8 mouse cellular contexts compared by ENCODE assay signal in the genomic region with DNA sequence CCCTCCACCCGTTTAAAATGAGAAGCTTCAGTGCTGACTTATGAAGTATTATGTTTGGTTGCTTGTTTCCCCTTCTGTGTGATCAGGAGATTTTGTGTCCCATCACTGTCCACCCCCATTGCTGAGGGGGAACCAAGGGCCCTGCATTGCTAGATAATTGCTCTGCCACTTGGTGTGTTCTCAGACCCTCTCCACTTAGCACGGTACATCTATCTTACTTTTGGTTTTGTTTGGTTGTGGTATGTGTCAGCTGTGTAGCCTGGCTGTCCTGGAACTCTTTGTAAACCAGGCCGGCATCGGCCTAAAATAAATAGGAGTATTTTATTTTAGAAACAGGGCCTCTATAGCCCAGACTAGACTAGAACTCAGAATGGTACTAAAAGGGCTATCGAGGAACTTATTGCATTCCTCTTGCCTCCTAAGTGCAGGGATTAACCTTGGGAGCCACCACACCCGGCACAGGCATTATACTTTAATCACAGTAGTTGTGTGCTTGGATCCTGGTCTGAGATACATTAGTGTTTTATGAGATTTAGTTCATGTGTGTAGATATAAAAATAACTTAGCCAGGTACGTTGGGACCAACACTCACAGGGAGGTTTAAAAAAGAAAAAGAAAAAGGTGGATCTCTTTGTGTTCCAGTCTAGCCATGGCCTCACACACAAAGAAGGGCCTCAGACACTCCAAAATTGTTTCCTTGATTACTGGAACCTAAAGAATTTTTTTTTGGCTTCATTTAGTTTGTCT. TPM values are rescaled to one million over a fixed set of nuclear protein-coding genes. Genes with fewer than 3 reads are reported as not detected.
DNase-seq lines count a peak whose midpoint lies in the region; ATAC-seq and TF ChIP-seq lines count a peak whose summit lies in the region.

No protein-coding gene starts in this region.

- H3K4me2 ChIP-seq in lung, postnatal 0 days (replicated peaks; ENCODE audit: low read depth, low read length) = peak overlapping the region; percentile 67
- peak overlapping the region; percentile 76 for H3K4me2 ChIP-seq in embryonic facial prominence, embryonic 14.5 days (ENCODE audit: low read depth, low read length)

- H3K27me3 ChIP-seq in lung, postnatal 0 days (replicated peaks; ENCODE audit: insufficient read depth, low read length) = no peaks in the 10 kb centered on the region
- H3K27me3 ChIP-seq in embryonic facial prominence, embryonic 14.5 days (replicated peaks; ENCODE audit: control insufficient read depth, insufficient read depth, low read length) = no peaks in the 10 kb centered on the region
- H3K27me3 ChIP-seq in limb, embryonic 10.5 days (ENCODE audit: low read depth, poor library complexity, severe bottlenecking) = no peaks in the 10 kb centered on the region
- H3K27me3 ChIP-seq in small intestine, adult 2 months (ENCODE audit: control insufficient read depth, insufficient read depth, low read length) = no peaks in the 10 kb centered on the region

- 26% methylated on average over 7 of the region's 7 CpGs for WGBS in lung, postnatal 0 days
- 37% methylated on average over 7 of the region's 7 CpGs for WGBS in embryonic facial prominence, embryonic 14.5 days
- WGBS in limb, embryonic 10.5 days = 40% methylated on average over 7 of the region's 7 CpGs
- WGBS in small intestine, adult 2 months = 8% methylated on average over 7 of the region's 7 CpGs

- peak overlapping the region; percentile 91 for H3K9ac ChIP-seq in lung, postnatal 0 days (replicated peaks; ENCODE audit: low read depth)
- peak overlapping the region; percentile 96 for H3K9ac ChIP-seq in embryonic facial prominence, embryonic 14.5 days (ENCODE audit: low read depth, low read length)

- no peak for TF ChIP-seq POLR2A in small intestine, adult 2 months (IDR thresholded peaks at IDR 0.05; ENCODE audit: low read depth, low read length)

- no peak for ATAC-seq in lung, postnatal 0 days
- no peak for ATAC-seq in embryonic facial prominence, embryonic 14.5 days (ENCODE audit: low read depth)

- 0 out of 2 replicates have a peak overlapping the region, but pooled peaks have one; percentile 96 for H3K27ac ChIP-seq in lung, postnatal 0 days (ENCODE audit: low read length)
- 0 out of 2 replicates have a peak overlapping the region, but pooled peaks have one; percentile 13 for H3K27ac ChIP-seq in embryonic facial prominence, embryonic 14.5 days (replicated peaks; ENCODE audit: low read depth, low read length)
- H3K27ac ChIP-seq in limb, embryonic 10.5 days = peak overlapping the region; percentile 93
- peak overlapping the region; percentile 97 for H3K27ac ChIP-seq in small intestine, adult 2 months (ENCODE audit: insufficient read depth, low read depth, low read length)

- peak overlapping the region; percentile 90 for H3K4me3 ChIP-seq in lung, postnatal 0 days (ENCODE audit: low read depth, low read length)
- peak overlapping the region; percentile 95 for H3K4me3 ChIP-seq in embryonic facial prominence, embryonic 14.5 days (ENCODE audit: low read depth, low read length)
- peak overlapping the region; percentile 72 for H3K4me3 ChIP-seq in limb, embryonic 10.5 days
- peak overlapping the region; percentile 90 for H3K4me3 ChIP-seq in small intestine, adult 2 months (ENCODE audit: low read depth, low read length)

- no peaks in the 10 kb centered on the region for H3K9me3 ChIP-seq in lung, postnatal 0 days (ENCODE audit: low read length)
- no peaks in the 10 kb centered on the region for H3K9me3 ChIP-seq in embryonic facial prominence, embryonic 14.5 days (ENCODE audit: control insufficient read depth, low read length)
- no peaks in the 10 kb centered on the region for H3K9me3 ChIP-seq in limb, embryonic 10.5 days (replicated peaks)

- DNase-seq in lung, postnatal 0 days (ENCODE audit: low spot score) = no peak
- DNase-seq in lung, postnatal 25 days (ENCODE audit: low spot score) = no peak
- no peak for DNase-seq in embryonic facial prominence, embryonic 14.5 days (ENCODE audit: low spot score)
- DNase-seq in limb, embryonic 10.5 days (ENCODE audit: low spot score) = no peak
- no peak for DNase-seq in cerebellum, postnatal 10 days
- no peak for DNase-seq in urinary bladder, postnatal 14 days (ENCODE audit: low spot score)
- DNase-seq in kidney, postnatal 36 days = no peak

- peaks cover 7% of the 10 kb centered on the region; the same call in 1 of the 2 replicates for H3K4me1 ChIP-seq in lung, postnatal 0 days (ENCODE audit: insufficient read depth, low read depth, low read length)
- peaks cover 8% of the 10 kb centered on the region for H3K4me1 ChIP-seq in embryonic facial prominence, embryonic 14.5 days (ENCODE audit: control insufficient read depth, insufficient read depth, low read length)
- H3K4me1 ChIP-seq in limb, embryonic 10.5 days = peaks cover 16% of the 10 kb centered on the region
- peaks cover 3% of the 10 kb centered on the region; the same call in 1 of the 2 replicates for H3K4me1 ChIP-seq in small intestine, adult 2 months (ENCODE audit: control insufficient read depth, insufficient read depth, insufficient read length, low read length)

- H3K36me3 ChIP-seq in lung, postnatal 0 days (ENCODE audit: insufficient read depth, low read length) = no peaks in the 10 kb centered on the region
- H3K36me3 ChIP-seq in embryonic facial prominence, embryonic 14.5 days (ENCODE audit: control insufficient read depth, insufficient read depth, low read length) = no peaks in the 10 kb centered on the region
- 0 out of 2 replicates have a peak, but pooled peaks cover 3% of the 10 kb centered on the region for H3K36me3 ChIP-seq in limb, embryonic 10.5 days
- 0 out of 2 replicates have a peak, but pooled peaks cover 2% of the 10 kb centered on the region for H3K36me3 ChIP-seq in small intestine, adult 2 months (ENCODE audit: control insufficient read depth, insufficient read depth, low read length)

- no peak for TF ChIP-seq EP300 in lung, postnatal 0 days (IDR thresholded peaks at IDR 0.05)

- no peak for TF ChIP-seq CTCF in lung, postnatal 0 days (IDR thresholded peaks at IDR 0.05)
- no peak for TF ChIP-seq CTCF in small intestine, adult 2 months (IDR thresholded peaks at IDR 0.05; ENCODE audit: extremely low read depth, insufficient read length, insufficient replicate concordance, low read depth, low read length)

RNA-seq across cellular contexts. Expression of gene Cox5a, which starts 1.2 kb away (rescaled TPM):
- polyA plus RNA-seq in lung, postnatal 0 days (2015; fragmentation: Nextera tagmentation; extraction: Ambion mirVana) = 440 and 448 TPM in 2 replicates
- polyA plus RNA-seq in embryonic facial prominence, embryonic 14.5 days (2014; fragmentation: Nextera tagmentation; extraction: Ambion mirVana) = 479 and 555 TPM in 2 replicates
- 635 and 703 TPM in 2 replicates for polyA plus RNA-seq in limb, embryonic 10.5 days (2016; fragmentation: Nextera tagmentation; extraction: Ambion mirVana)
- 952 and 1,569 TPM in 2 replicates for polyA plus RNA-seq in small intestine, adult 2 months (2012; rRNA removed)

RNA-seq across cellular contexts. Expression of gene Fam219b, which starts 15.0 kb away (rescaled TPM):
- 12.3 and 13.5 TPM in 2 replicates for polyA plus RNA-seq in lung, postnatal 0 days (2015; fragmentation: Nextera tagmentation; extraction: Ambion mirVana)
- 21.1 and 24.2 TPM in 2 replicates for polyA plus RNA-seq in embryonic facial prominence, embryonic 14.5 days (2014; fragmentation: Nextera tagmentation; extraction: Ambion mirVana)
- 17.7 and 18.3 TPM in 2 replicates for polyA plus RNA-seq in limb, embryonic 10.5 days (2016; fragmentation: Nextera tagmentation; extraction: Ambion mirVana)
- 6.0 and 8.2 TPM in 2 replicates for polyA plus RNA-seq in small intestine, adult 2 months (2012; rRNA removed)

RNA-seq across cellular contexts. Expression of gene Rpp25, which starts 18.5 kb away (rescaled TPM):
- 3.3 and 3.6 TPM in 2 replicates for polyA plus RNA-seq in lung, postnatal 0 days (2015; fragmentation: Nextera tagmentation; extraction: Ambion mirVana)
- 0.86 and 1.4 TPM in 2 replicates for polyA plus RNA-seq in embryonic facial prominence, embryonic 14.5 days (2014; fragmentation: Nextera tagmentation; extraction: Ambion mirVana)
- 0.55 and 1.2 TPM in 2 replicates for polyA plus RNA-seq in limb, embryonic 10.5 days (2016; fragmentation: Nextera tagmentation; extraction: Ambion mirVana)
- 1.2 and 10.5 TPM in 2 replicates for polyA plus RNA-seq in small intestine, adult 2 months (2012; rRNA removed)

RNA-seq across cellular contexts. Expression of gene Mpi, which starts 30.3 kb away (rescaled TPM):
- polyA plus RNA-seq in lung, postnatal 0 days (2015; fragmentation: Nextera tagmentation; extraction: Ambion mirVana) = 19.1 and 24.3 TPM in 2 replicates
- polyA plus RNA-seq in embryonic facial prominence, embryonic 14.5 days (2014; fragmentation: Nextera tagmentation; extraction: Ambion mirVana) = 40.4 and 44.5 TPM in 2 replicates
- polyA plus RNA-seq in limb, embryonic 10.5 days (2016; fragmentation: Nextera tagmentation; extraction: Ambion mirVana) = 60.0 and 61.3 TPM in 2 replicates
- polyA plus RNA-seq in small intestine, adult 2 months (2012; rRNA removed) = 51.8 and 117 TPM in 2 replicates

RNA-seq across cellular contexts. Expression of gene Scamp2, which starts 38.5 kb away (rescaled TPM):
- polyA plus RNA-seq in lung, postnatal 0 days (2015; fragmentation: Nextera tagmentation; extraction: Ambion mirVana) = 69.5 and 73.5 TPM in 2 replicates
- polyA plus RNA-seq in embryonic facial prominence, embryonic 14.5 days (2014; fragmentation: Nextera tagmentation; extraction: Ambion mirVana) = 79.4 and 81.4 TPM in 2 replicates
- 37.4 and 41.9 TPM in 2 replicates for polyA plus RNA-seq in limb, embryonic 10.5 days (2016; fragmentation: Nextera tagmentation; extraction: Ambion mirVana)
- 89.7 and 207 TPM in 2 replicates for polyA plus RNA-seq in small intestine, adult 2 months (2012; rRNA removed)

Comparison
In these comparisons a context has a peak if more than half of its experiments do, and no peak if none do; other contexts are left out.
1. H3K27ac ChIP-seq: peak in every context shown above with its lines; median percentile 97 in small intestine, adult 2 months; 96 in lung, postnatal 0 days; 93 in limb, embryonic 10.5 days; 13 in embryonic facial prominence, embryonic 14.5 days.